Mouse (Mus musculus): ENCODE measurements around the gene Ak2. TPM values are rescaled to one million over a fixed set of nuclear protein-coding genes. Genes with fewer than 3 reads are reported as not detected.

The Ak2 gene
- polyA plus RNA-seq, 2 experiments: 127 to 165 TPM

DNA sequence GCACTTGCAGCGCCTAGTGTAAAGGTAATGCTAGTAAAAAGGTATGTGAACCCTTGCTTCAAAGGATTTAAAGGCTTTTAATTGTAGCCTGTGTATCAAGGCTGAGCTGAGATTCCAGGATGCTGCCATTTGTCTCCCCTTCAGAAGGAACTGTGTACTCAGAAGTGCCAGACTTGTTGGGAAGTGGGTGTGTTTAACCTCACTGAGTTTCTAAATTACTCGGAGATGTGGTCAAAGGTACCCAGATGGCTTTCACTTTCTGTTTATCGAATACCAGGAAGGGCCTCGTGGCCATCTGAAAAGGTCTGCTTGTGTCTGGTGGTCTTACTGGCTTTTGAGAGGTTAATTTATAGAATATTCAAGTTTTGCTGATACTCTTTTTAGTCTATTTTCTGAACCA lies 68.2 kb downstream of the Ak2 start:
- ATAC-seq (ENCODE audit: low FRiP score, low read depth) (no peak), DNase-seq (ENCODE audit: low spot score) (no peak)
- Histone ChIP-seq H3K27me3 (ENCODE audit: control insufficient read depth, insufficient read depth, low read length) (no peaks in the 10 kb centered on the region), H3K9me3 (ENCODE audit: control insufficient read depth, low read length) (no peaks in the 10 kb centered on the region), H3K4me3 (replicated peaks; ENCODE audit: low read length) (peak overlapping the region; percentile 82; the same call in 1 of the 2 replicates), H3K4me1 (ENCODE audit: control insufficient read depth, insufficient read depth, low read length) (peaks cover 9% of the 10 kb centered on the region), H3K36me3 (ENCODE audit: control insufficient read depth, insufficient read depth, low read length) (no peaks in the 10 kb centered on the region), H3K9ac (ENCODE audit: low read depth, low read length, severe bottlenecking) (no peak overlapping the region), H3K27ac (replicated peaks; ENCODE audit: low read depth, low read length) (no peak overlapping the region), H3K4me2 (replicated peaks; ENCODE audit: low read depth, low read length, severe bottlenecking) (peak overlapping the region; percentile 99)
- 35% methylated on average over 4 of the region's 4 CpGs for WGBS
- no peak for TF ChIP-seq POLR2A (IDR thresholded peaks at IDR 0.05; ENCODE audit: borderline replicate concordance, extremely low read depth, insufficient read depth, insufficient read length)

Other genes with a start within 250 kb of the Ak2 start
- 1.7 and 2.1 TPM in 2 replicates for gene A3galt2, start 236.6 kb upstream of the Ak2 start, polyA plus RNA-seq (2012; rRNA removed)
- 0.15 and 0.39 TPM in 2 replicates for gene A3galt2, start 236.6 kb upstream of the Ak2 start, polyA plus RNA-seq (2014; fragmentation: Nextera tagmentation; extraction: Ambion mirVana)
- gene Zfp362, start 185.9 kb upstream of the Ak2 start, polyA plus RNA-seq (2012; rRNA removed): 87.2 and 131 TPM in 2 replicates
- gene Zfp362, start 185.9 kb upstream of the Ak2 start, polyA plus RNA-seq (2014; fragmentation: Nextera tagmentation; extraction: Ambion mirVana): 38.7 and 47.4 TPM in 2 replicates
- gene Trim62, start 108.4 kb upstream of the Ak2 start, polyA plus RNA-seq (2012; rRNA removed): 9.2 and 12.3 TPM in 2 replicates
- gene Trim62, start 108.4 kb upstream of the Ak2 start, polyA plus RNA-seq (2014; fragmentation: Nextera tagmentation; extraction: Ambion mirVana): 9.2 and 10.0 TPM in 2 replicates
- 30.7 and 32.8 TPM in 2 replicates for gene Azin2, start 29.5 kb upstream of the Ak2 start, polyA plus RNA-seq (2012; rRNA removed)
- 26.5 and 34.3 TPM in 2 replicates for gene Azin2, start 29.5 kb upstream of the Ak2 start, polyA plus RNA-seq (2014; fragmentation: Nextera tagmentation; extraction: Ambion mirVana)
- 28.1 and 29.1 TPM in 2 replicates for gene Rnf19b, start 66.3 kb downstream of the Ak2 start, polyA plus RNA-seq (2012; rRNA removed)
- gene Rnf19b, start 66.3 kb downstream of the Ak2 start, polyA plus RNA-seq (2014; fragmentation: Nextera tagmentation; extraction: Ambion mirVana): 9.9 and 10.0 TPM in 2 replicates
- 8.8 and 9.9 TPM in 2 replicates for gene Tmem54, start 113.6 kb downstream of the Ak2 start, polyA plus RNA-seq (2012; rRNA removed)
- gene Tmem54, start 113.6 kb downstream of the Ak2 start, polyA plus RNA-seq (2014; fragmentation: Nextera tagmentation; extraction: Ambion mirVana): 11.1 and 13.3 TPM in 2 replicates
- gene Hpca, start 130.1 kb downstream of the Ak2 start, polyA plus RNA-seq (2012; rRNA removed): 2.1 and 2.4 TPM in 2 replicates
- 0.39 and 0.94 TPM in 2 replicates for gene Hpca, start 130.1 kb downstream of the Ak2 start, polyA plus RNA-seq (2014; fragmentation: Nextera tagmentation; extraction: Ambion mirVana)
- gene Fndc5, start 145.0 kb downstream of the Ak2 start, polyA plus RNA-seq (2012; rRNA removed): 32.8 and 32.9 TPM in 2 replicates
- 25.2 and 31.0 TPM in 2 replicates for gene Fndc5, start 145.0 kb downstream of the Ak2 start, polyA plus RNA-seq (2014; fragmentation: Nextera tagmentation; extraction: Ambion mirVana)
- 59.9 and 67.7 TPM in 2 replicates for gene S100pbp, start 197.8 kb downstream of the Ak2 start, polyA plus RNA-seq (2012; rRNA removed)
- gene S100pbp, start 197.8 kb downstream of the Ak2 start, polyA plus RNA-seq (2014; fragmentation: Nextera tagmentation; extraction: Ambion mirVana): 14.9 and 19.9 TPM in 2 replicates
- gene Yars, start 197.8 kb downstream of the Ak2 start, polyA plus RNA-seq (2012; rRNA removed): 37.7 and 50.3 TPM in 2 replicates
- 78.7 and 79.5 TPM in 2 replicates for gene Yars, start 197.8 kb downstream of the Ak2 start, polyA plus RNA-seq (2014; fragmentation: Nextera tagmentation; extraction: Ambion mirVana)